Mouse (Mus musculus) cerebellum, adult 2 months (tissue): Measurements from ENCODE around the gene Olfr784.

Experiments
- CTCF ChIP-seq: fragments of 200-500 bp; IDR thresholded peaks from 2 replicates; pipeline ENCODE4 v1.5.1; 2011; ENCODE audit warnings: low read depth, mild to moderate bottlenecking, control low read depth, low read length, moderate library complexity, borderline replicate concordance; ENCODE audit not compliant: insufficient read depth
- POLR2A ChIP-seq: fragments of 200-500 bp; IDR thresholded peaks from 2 replicates; pipeline ENCODE4 v1.6.1; 2011; ENCODE audit warnings: low read length, control low read depth, borderline replicate concordance; ENCODE audit not compliant: insufficient read depth

GRCm38 (mm10) chr10:129357307-129357706, 26.6 kb upstream of the Olfr784 start:
- TF ChIP-seq POLR2A (no peak), CTCF (no peak)
